Mouse (Mus musculus) bone marrow macrophage, adult 2 months (primary cell): ENCODE measurements around the gene Foxq1.

Source experiments
- CTCF ChIP-seq: IDR thresholded peaks from 2 replicates; pipeline ENCODE4 v1.5.1; 2012; ENCODE audit warnings: low read depth, mild to moderate bottlenecking, low read length, moderate library complexity
- POLR2A ChIP-seq: IDR thresholded peaks from 2 replicates; pipeline ENCODE4 v1.6.1; 2012; ENCODE audit warnings: mild to moderate bottlenecking, low read depth, low read length, borderline replicate concordance

GRCm38 (mm10) chr13:31556964-31557767, 1.2 kb downstream of the Foxq1 start:
- TF ChIP-seq CTCF (no peak), POLR2A (no peak)
